Mouse (Mus musculus): Measurements from ENCODE around the gene Tmem95.

GRCm38 (mm10) chr11:69867335-69867734, 10.5 kb downstream of the Tmem95 start:
- TF ChIP-seq CTCF (IDR thresholded peaks at IDR 0.05; ENCODE audit: low read depth), result no peak
- TF ChIP-seq EP300 (optimal IDR thresholded peaks at IDR 0.05), result no peak
